8 mouse cellular contexts compared by ENCODE assay signal in the genomic region with DNA sequence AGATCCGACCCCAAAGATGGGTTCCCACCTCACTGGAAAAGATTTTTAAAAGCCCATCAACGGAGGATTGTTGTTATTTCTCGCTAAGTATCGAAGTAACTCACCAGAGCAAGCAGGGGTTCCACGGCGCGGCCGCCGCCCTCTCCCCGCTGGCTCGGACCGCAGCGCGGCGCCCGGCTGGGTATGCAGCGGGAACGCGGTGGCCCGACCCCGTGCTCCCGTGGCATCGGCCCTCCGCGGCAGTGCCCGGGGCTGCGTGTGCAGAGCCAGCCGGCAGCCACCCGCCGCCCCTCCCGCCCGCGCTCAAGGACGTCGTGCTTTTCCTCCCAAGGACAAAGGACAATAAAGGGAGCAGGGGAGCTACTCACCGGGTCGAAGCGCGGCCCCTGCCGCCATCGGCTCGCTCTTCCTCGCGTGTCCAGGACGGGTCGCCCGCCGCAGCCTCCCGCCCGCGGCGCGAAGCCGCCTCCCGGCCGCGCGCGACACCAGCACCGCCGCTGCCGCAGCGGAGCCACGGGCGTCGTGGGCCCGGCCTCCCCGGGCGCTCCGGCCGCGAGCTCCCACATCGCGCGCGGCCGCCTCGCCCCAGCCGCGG. TPM values are rescaled to one million over a fixed set of nuclear protein-coding genes. Genes with fewer than 3 reads are reported as not detected.
DNase-seq lines count a peak whose midpoint lies in the region; ATAC-seq and TF ChIP-seq lines count a peak whose summit lies in the region.

No protein-coding gene starts in this region.

- peak; percentile 35 for ATAC-seq in neural tube, embryonic 11.5 days (ENCODE audit: insufficient read depth, low FRiP score, low TSS enrichment)
- ATAC-seq in liver, embryonic 14.5 days (ENCODE audit: insufficient read depth): peak; percentile 21

- peak overlapping the region; percentile 100 for H3K27ac ChIP-seq in neural tube, embryonic 11.5 days (ENCODE audit: low read depth, low read length)
- peak overlapping the region; percentile 92 for H3K27ac ChIP-seq in cerebellum, adult 2 months (ENCODE audit: insufficient read depth, low read length)
- H3K27ac ChIP-seq in liver, embryonic 14.5 days: peak overlapping the region; percentile 93

- TF ChIP-seq EP300 in liver, embryonic 14.5 days (IDR thresholded peaks at IDR 0.05; ENCODE audit: low read depth): no peak

- H3K4me2 ChIP-seq in neural tube, embryonic 11.5 days (ENCODE audit: low read depth): peak overlapping the region; percentile 18
- peak overlapping the region; percentile 64 for H3K4me2 ChIP-seq in liver, embryonic 14.5 days (ENCODE audit: low read depth)

- no peaks in the 10 kb centered on the region for H3K27me3 ChIP-seq in neural tube, embryonic 11.5 days (ENCODE audit: control insufficient read depth, insufficient read depth, low read length)
- no peaks in the 10 kb centered on the region for H3K27me3 ChIP-seq in cerebellum, adult 2 months (ENCODE audit: control insufficient read depth, insufficient read depth, low read length)
- no peaks in the 10 kb centered on the region for H3K27me3 ChIP-seq in liver, embryonic 14.5 days (ENCODE audit: control insufficient read depth, insufficient read depth, low read length)

- TF ChIP-seq CTCF in cerebellum, adult 2 months (IDR thresholded peaks at IDR 0.05; ENCODE audit: borderline replicate concordance, insufficient read depth, low read depth, low read length): no peak
- no peak for TF ChIP-seq CTCF in liver, embryonic 14.5 days (IDR thresholded peaks at IDR 0.05; ENCODE audit: low read depth)

- peak overlapping the region; percentile 100 for H3K9ac ChIP-seq in neural tube, embryonic 11.5 days (ENCODE audit: low read length)
- peak overlapping the region; percentile 96 for H3K9ac ChIP-seq in liver, embryonic 14.5 days (replicated peaks)

- H3K4me1 ChIP-seq in neural tube, embryonic 11.5 days (ENCODE audit: control insufficient read depth, insufficient read depth, low read length): peaks cover 8% of the 10 kb centered on the region
- no peaks in the 10 kb centered on the region; the same call in 1 of the 2 replicates for H3K4me1 ChIP-seq in cerebellum, adult 2 months (ENCODE audit: control insufficient read depth, insufficient read depth, low read length)
- H3K4me1 ChIP-seq in liver, embryonic 14.5 days (replicated peaks; ENCODE audit: control insufficient read depth in 2 of 2, insufficient read depth in 2 of 2, low read length in 1 of 2): peaks cover 14 to 17% of the 10 kb centered on the region in 2 experiments

- peak overlapping the region; percentile 86 for H3K4me3 ChIP-seq in neural tube, embryonic 11.5 days (ENCODE audit: low read depth, low read length)
- H3K4me3 ChIP-seq in cerebellum, adult 2 months (replicated peaks; ENCODE audit: insufficient read depth, low read depth, low read length): peak overlapping the region; percentile 77
- peak overlapping the region; percentile 92 for H3K4me3 ChIP-seq in liver, embryonic 14.5 days (ENCODE audit: insufficient read depth in 1 of 2, low read depth in 2 of 2, low read length in 2 of 2)

- WGBS in neural tube, embryonic 11.5 days: under 1% methylated on average over 62 of the region's 80 CpGs
- under 1% methylated on average over 80 of the region's 80 CpGs for WGBS in cerebellum, adult 2 months
- WGBS in liver, embryonic 14.5 days (ENCODE audit: insufficient replicate concordance): under 1% methylated on average over 68 of the region's 80 CpGs

- H3K36me3 ChIP-seq in neural tube, embryonic 11.5 days (ENCODE audit: control insufficient read depth, insufficient read depth, low read length): no peaks in the 10 kb centered on the region
- peaks cover under 1% of the 10 kb centered on the region for H3K36me3 ChIP-seq in liver, embryonic 14.5 days (replicated peaks; ENCODE audit: control insufficient read depth, insufficient read depth, low read depth)

- no peak for TF ChIP-seq POLR2A in cerebellum, adult 2 months (IDR thresholded peaks at IDR 0.05; ENCODE audit: borderline replicate concordance, insufficient read depth, low read length)

- peak; percentile 55 for DNase-seq in neural tube, embryonic 11.5 days (ENCODE audit: low spot score)
- no peak for DNase-seq in neural tube, embryonic 10.5 days (ENCODE audit: extremely low spot score, low spot score)
- peak; percentile 71 to 77 for DNase-seq in cerebellum, adult 2 months
- peak; percentile 63 for DNase-seq in gastrocnemius, postnatal 25 days
- DNase-seq in kidney, adult 18-20 months: peak; percentile 73
- no peak for DNase-seq in liver, embryonic 14.5 days (ENCODE audit: low read depth in 3 of 3, low spot score in 3 of 3)
- DNase-seq in right cerebral cortex, adult 18-20 months: peak; percentile 55
- DNase-seq in c-Kit-positive CD71-positive TER-119-positive erythroid progenitor cells, embryonic 14.5 days (ENCODE audit: low spot score): no peak

- no peaks in the 10 kb centered on the region for H3K9me3 ChIP-seq in neural tube, embryonic 11.5 days (ENCODE audit: control insufficient read depth, low read length)
- no peaks in the 10 kb centered on the region for H3K9me3 ChIP-seq in liver, embryonic 14.5 days (ENCODE audit: control insufficient read depth, low read length)

RNA-seq across cellular contexts. Expression of a gene that starts 16.1 kb away (rescaled TPM):
- 43.7 and 44.7 TPM in 2 replicates for polyA plus RNA-seq in neural tube, embryonic 11.5 days (2014; fragmentation: Nextera tagmentation; extraction: Ambion mirVana)
- polyA plus RNA-seq in cerebellum, adult 2 months (2012; rRNA removed): 49.2 and 50.5 TPM in 2 replicates
- total RNA-seq in gastrocnemius, postnatal 25 days (2021): 10 to 100 TPM; 30.2 to 38.4 TPM
- polyA plus RNA-seq in liver, embryonic 14.5 days (2012; rRNA removed): 12.0 and 13.1 TPM in 2 replicates
- 14.8 and 17.4 TPM in 2 replicates for polyA plus RNA-seq in liver, embryonic 14.5 days (2014; fragmentation: Nextera tagmentation; extraction: Ambion mirVana)

Comparison
In these comparisons a context has a peak if more than half of its experiments do, and no peak if none do; other contexts are left out.
1. DNase-seq: peak in neural tube, embryonic 11.5 days (single experiment), cerebellum, adult 2 months (2 of 2), gastrocnemius, postnatal 25 days (single experiment), kidney, adult 18-20 months (single experiment) and right cerebral cortex, adult 18-20 months (single experiment); none in neural tube, embryonic 10.5 days (single experiment), liver, embryonic 14.5 days (0 of 3) and c-Kit-positive CD71-positive TER-119-positive erythroid progenitor cells, embryonic 14.5 days (single experiment).
2. Peak in every context shown above with its lines, with median percentiles within 50 percentile points of each other: H3K27ac ChIP-seq and H3K4me3 ChIP-seq.